Mouse (Mus musculus) kidney, embryonic 16.5 days (tissue): ENCODE data around the gene Srsf3. TPM values are rescaled to one million over a fixed set of nuclear protein-coding genes. Genes with fewer than 3 reads are reported as not detected.

ENCODE experiments used
- ATAC-seq: fragments of 200-750 bp; cut with Nextera tagmentation; 2 replicates; pipeline ENCODE4 v1.8.0; 2017; ENCODE audit warnings: moderate TSS enrichment; ENCODE audit not compliant: low FRiP score, low TSS enrichment
- H3K27ac ChIP-seq: fragments of 300-500 bp; sonication (generic); 2 replicates; pipeline ENCODE4 v1.5.1; 2014; ENCODE audit warnings: low read length
- H3K27me3 ChIP-seq: fragments of 300-500 bp; sonication (generic); 2 replicates; pipeline ENCODE4 v1.6.1; 2014; ENCODE audit warnings: low read length, control low read depth, mixed read lengths; ENCODE audit not compliant: insufficient read depth
- H3K36me3 ChIP-seq: fragments of 300-500 bp; sonication (generic); 2 replicates; pipeline ENCODE4 v1.6.1; 2014; ENCODE audit warnings: low read length, control low read depth, mixed read lengths; ENCODE audit not compliant: insufficient read depth
- H3K4me1 ChIP-seq: fragments of 300-500 bp; sonication (generic); 2 replicates; pipeline ENCODE4 v1.6.1; 2014; ENCODE audit warnings: low read length, control low read depth, mixed read lengths; ENCODE audit not compliant: insufficient read depth
- H3K4me2 ChIP-seq: fragments of 300-500 bp; sonication (generic); replicated peaks from 2 replicates; pipeline ENCODE4 v1.6.1; 2014; ENCODE audit warnings: low read depth, low read length
- H3K4me3 ChIP-seq: fragments of 300-500 bp; sonication (generic); 2 replicates; pipeline ENCODE4 v1.5.1; 2014; ENCODE audit warnings: mild to moderate bottlenecking, low read length
- H3K9ac ChIP-seq: fragments of 300-500 bp; sonication (generic); replicated peaks from 2 replicates; pipeline ENCODE4 v1.6.1; 2014; ENCODE audit warnings: low read length
- H3K9me3 ChIP-seq: fragments of 300-500 bp; sonication (generic); 2 replicates; pipeline ENCODE4 v1.6.1; 2016; ENCODE audit warnings: low read length, control low read depth
- WGBS: fragments of 180-500 bp; shearing (Covaris S2); extraction: QIAGEN DNeasy Blood & Tissue Kit; methylation state at CpG from one replicate; pipeline ENCODE4 v1.1.7; 2014; 5-methylcytosine and 5-hydroxymethylcytosine counted together
- polyA plus RNA-seq: library from polyadenylated mRNA; unstranded; fragments of >200 nt; fragmentation: Nextera tagmentation; extraction: Ambion mirVana; gene quantifications from 2 replicates; pipeline ENCODE4 v1.2.1, GENCODE M21; 2015

The Srsf3 gene
- polyA plus RNA-seq, 1 experiment from 2014 or later: 597 TPM

DNA sequence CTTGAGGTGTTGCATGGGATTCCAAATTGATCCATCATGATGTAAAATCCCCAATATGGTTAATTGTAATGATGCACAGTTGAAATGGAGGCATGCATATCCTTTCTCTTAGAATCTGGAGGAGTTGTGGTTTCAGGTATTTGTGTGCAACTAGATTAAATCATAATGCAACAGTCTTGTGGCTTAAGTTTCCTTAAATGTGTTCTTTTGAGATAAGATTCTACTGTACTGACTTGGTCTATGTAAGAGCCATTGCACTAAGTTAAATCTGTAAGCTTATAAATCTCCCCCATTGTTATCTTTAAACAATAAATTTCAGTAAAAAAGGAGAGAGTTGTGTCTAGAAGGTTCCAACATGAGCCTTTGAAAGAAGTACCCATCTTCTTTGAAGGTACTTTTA, 10.1 kb downstream of the Srsf3 start:
- Histone ChIP-seq H3K4me3 (no peak overlapping the region), H3K4me1 (peaks cover 7% of the 10 kb centered on the region; the same call in 1 of the 2 replicates), H3K9me3 (no peaks in the 10 kb centered on the region), H3K36me3 (peaks cover 70% of the 10 kb centered on the region), H3K4me2 (no peak overlapping the region), H3K9ac (no peak overlapping the region), H3K27ac (no peak overlapping the region), H3K27me3 (no peaks in the 10 kb centered on the region)
- ATAC-seq: no peak

DNA sequence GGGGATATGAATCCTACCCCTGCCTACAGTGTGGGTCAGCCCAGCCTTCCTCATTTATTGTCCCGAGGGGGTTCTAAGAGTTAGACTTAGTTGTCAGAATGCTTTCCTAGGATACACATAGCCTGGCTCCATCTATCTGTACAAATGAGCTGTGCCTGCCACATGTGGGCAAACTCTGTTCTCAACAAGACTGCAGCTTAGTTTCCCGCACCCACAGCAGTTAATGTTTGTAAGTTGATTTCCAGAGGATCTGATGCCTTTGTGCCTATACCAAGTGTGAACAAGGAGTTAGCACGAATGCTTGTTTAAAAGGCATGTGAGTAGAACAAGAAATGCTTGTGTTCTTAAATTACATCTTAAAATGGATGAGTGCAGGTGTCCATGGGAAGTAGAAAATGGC, 11.2 kb downstream of the Srsf3 start:
- no peak for ATAC-seq
- Histone ChIP-seq H3K4me3 (no peak overlapping the region), H3K27me3 (no peaks in the 10 kb centered on the region), H3K4me2 (no peak overlapping the region), H3K4me1 (peaks cover 7% of the 10 kb centered on the region; the same call in 1 of the 2 replicates), H3K27ac (no peak overlapping the region), H3K9me3 (no peaks in the 10 kb centered on the region), H3K9ac (no peak overlapping the region), H3K36me3 (peaks cover 67% of the 10 kb centered on the region)
- 85% methylated on average over 3 of the region's 3 CpGs for WGBS

DNA sequence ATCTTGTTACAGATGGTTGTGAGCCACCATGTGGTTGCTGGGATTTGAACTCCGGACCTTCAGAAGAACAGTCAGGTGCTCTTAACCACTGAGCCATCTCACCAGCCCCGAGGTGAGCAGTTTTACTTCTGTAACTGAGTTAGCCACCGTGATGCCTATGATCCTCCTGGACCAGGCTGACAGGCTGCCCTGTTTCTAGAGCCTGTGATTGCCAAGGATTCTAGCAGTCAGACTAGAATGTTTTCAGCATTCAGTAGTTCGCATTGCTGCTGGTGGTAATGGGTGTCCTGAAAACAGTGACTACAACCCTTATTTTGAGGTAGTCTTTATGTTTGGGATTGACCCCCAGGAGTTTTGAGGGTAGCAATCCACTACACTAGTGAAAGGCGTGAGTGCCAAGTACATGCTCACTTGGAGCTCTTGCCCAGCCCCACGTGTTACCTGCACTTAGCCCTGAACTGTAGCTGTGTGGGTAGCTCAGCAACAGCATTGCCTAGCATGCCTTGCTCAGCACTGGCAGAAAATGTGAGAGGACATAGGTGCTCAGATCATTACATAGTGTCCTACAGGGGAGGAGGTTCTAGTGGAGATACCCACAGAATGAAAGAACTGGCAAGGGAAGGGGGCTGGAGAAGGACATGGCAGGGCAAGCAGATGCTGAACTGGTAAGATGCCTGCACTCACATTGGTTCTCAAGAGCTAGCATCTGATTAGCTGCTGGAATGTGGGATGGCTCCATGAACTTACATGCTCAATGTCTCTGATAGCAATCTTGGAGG, 11.9 kb downstream of the Srsf3 start:
- Histone ChIP-seq H3K9me3 (no peaks in the 10 kb centered on the region), H3K4me1 (peaks cover 7% of the 10 kb centered on the region), H3K4me3 (no peak overlapping the region), H3K27me3 (no peaks in the 10 kb centered on the region), H3K4me2 (no peak overlapping the region), H3K27ac (0 out of 2 replicates have a peak overlapping the region, but pooled peaks have one; percentile 3), H3K9ac (no peak overlapping the region), H3K36me3 (peaks cover 61% of the 10 kb centered on the region)
- WGBS: 87% methylated on average over 6 of the region's 6 CpGs
- no peak for ATAC-seq

DNA sequence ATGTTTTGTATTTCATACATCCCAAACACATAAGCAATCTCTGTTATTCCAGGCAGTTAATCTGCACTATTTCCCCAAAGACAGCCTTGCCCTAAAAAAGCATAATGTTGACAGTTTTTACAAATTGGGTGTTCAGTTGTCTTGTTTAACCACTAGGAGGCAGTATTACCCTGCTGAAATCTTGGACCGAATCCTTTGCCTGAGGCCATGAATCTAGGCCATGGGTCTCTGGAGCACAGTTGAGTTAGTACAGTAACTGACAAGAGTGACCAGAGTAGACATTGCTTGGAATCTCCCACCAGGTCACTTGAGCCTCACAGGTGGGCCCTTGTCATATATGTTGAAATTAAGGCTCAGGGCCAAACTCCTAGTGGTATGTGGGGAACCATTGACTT, 12.5 kb downstream of the Srsf3 start:
- H3K36me3 ChIP-seq: peaks cover 56% of the 10 kb centered on the region
- H3K4me1 ChIP-seq: peaks cover 3% of the 10 kb centered on the region; the same call in 1 of the 2 replicates
- H3K9me3 ChIP-seq: no peaks in the 10 kb centered on the region
- H3K4me2 ChIP-seq: no peak overlapping the region
- no peak for ATAC-seq
- no peak overlapping the region for H3K27ac ChIP-seq
- no peaks in the 10 kb centered on the region for H3K27me3 ChIP-seq
- WGBS: 63% methylated on average over 1 of the region's 1 CpGs
- no peak overlapping the region for H3K9ac ChIP-seq
- H3K4me3 ChIP-seq: no peak overlapping the region

DNA sequence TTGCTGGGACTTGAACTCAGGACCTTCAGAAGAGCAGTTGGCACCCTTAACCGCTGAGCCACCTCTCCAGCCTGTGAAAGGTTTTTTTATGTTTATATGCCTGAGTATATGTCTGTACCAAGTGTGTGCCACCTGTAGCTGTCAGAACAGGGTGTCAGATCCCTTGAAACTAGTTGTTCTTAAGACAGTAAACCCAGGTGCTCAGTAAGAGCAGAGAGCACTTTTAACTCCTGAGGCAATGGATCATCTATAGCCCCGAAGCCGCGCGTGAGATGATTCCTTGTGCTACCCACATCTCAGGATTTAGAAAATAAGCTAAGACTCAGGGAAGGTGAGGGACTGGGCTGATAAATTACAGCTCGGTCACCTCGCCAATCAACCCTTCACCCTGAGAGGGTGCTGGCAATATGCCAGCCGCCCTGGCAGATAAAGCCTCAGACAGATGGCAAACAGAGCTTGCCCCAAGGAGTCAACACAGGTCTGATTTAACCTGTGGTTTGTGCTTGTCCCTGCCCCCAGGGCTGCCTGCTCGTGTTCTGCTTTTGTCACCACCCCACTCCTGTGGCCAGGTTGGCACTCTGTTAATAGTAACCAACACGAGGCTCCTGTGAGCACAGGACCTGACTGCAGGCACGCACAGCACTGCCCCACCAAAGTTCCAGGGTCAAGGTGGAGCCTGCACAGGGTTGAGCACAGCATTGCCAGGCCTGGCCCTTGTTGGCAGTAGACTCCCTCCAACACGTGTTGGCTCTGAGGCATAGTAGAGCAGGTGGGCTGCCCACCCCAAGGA, 13.5 kb downstream of the Srsf3 start:
- Histone ChIP-seq H3K36me3 (peaks cover 46% of the 10 kb centered on the region), H3K27ac (peak overlapping the region; percentile 21; the same call in 1 of the 2 replicates), H3K4me2 (no peak overlapping the region), H3K9ac (no peak overlapping the region), H3K27me3 (no peaks in the 10 kb centered on the region), H3K4me3 (no peak overlapping the region), H3K9me3 (no peaks in the 10 kb centered on the region), H3K4me1 (peaks cover 6% of the 10 kb centered on the region; the same call in 1 of the 2 replicates)
- ATAC-seq: peak; percentile 80
- 58% methylated on average over 12 of the region's 12 CpGs for WGBS

DNA sequence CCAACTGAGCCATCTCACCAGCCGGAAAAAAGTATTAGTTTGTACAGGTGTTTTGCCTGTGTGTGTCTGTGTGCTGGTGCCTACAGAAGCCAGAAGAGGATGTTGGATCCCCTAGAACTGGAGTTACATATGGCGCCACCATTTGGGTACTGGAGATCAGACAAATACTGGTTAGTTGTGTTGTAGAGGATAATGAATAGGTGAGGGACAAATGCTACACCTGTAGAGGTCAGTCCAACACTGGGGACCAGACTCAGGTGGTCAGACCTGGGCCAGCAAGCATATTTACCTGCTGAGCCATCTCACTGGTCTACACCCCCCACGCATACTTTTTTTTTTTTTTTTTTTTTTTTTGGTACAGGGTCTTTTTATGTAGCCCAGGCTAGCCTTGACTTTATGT, 14.4 kb downstream of the Srsf3 start:
- Histone ChIP-seq H3K27me3 (no peaks in the 10 kb centered on the region), H3K4me3 (no peak overlapping the region), H3K9me3 (no peaks in the 10 kb centered on the region), H3K4me2 (no peak overlapping the region), H3K27ac (peak overlapping the region; percentile 8; the same call in 1 of the 2 replicates), H3K9ac (no peak overlapping the region), H3K36me3 (peaks cover 45% of the 10 kb centered on the region), H3K4me1 (peaks cover 10% of the 10 kb centered on the region)
- WGBS: 82% methylated on average over 3 of the region's 3 CpGs
- ATAC-seq: no peak

DNA sequence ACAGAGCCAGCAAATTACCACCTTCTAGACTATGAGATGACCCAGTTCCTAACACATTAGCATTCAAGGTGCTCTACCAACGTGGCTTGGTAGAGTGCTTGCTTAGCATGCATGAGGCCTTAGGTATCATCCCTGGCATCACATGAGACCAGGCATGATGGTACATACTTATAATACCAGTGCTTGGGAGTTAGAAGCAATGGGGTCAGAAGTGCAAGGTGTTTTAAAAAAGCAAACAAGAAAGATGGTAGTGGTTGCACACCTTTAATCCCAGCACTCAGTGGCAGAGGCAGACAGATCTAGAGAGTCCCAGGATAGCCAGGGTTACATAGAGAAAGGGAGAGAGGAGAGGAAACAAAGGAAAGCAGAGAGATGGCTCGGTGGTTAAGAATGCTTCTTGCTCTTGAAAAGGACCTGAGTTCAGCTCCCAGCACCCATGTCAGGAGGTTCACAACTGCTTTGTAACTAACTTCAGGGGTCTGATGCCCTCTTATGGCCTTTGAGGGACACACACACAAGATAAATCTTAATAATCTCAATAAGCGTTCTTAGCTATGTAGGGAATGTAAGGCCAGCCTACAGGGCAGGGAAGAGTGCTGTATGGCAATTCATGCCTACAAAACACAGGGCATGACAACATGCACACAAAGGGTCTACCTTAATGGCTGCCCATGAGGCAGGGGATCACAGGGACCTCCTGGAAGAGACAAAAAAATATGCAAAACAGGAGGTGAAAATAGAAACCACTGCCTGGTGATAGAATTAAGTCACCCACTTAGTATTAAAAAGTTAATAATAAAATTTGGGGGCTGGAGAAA, 15.5 kb downstream of the Srsf3 start:
- no peak overlapping the region for H3K9ac ChIP-seq
- no peaks in the 10 kb centered on the region for H3K27me3 ChIP-seq
- H3K36me3 ChIP-seq: peaks cover 45% of the 10 kb centered on the region
- ATAC-seq: no peak
- H3K4me3 ChIP-seq: no peak overlapping the region
- 67% methylated on average over 3 of the region's 3 CpGs for WGBS
- H3K9me3 ChIP-seq: no peaks in the 10 kb centered on the region
- H3K4me2 ChIP-seq: no peak overlapping the region
- H3K4me1 ChIP-seq: peaks cover 10% of the 10 kb centered on the region
- H3K27ac ChIP-seq: 0 out of 2 replicates have a peak overlapping the region, but pooled peaks have one; percentile 50

DNA sequence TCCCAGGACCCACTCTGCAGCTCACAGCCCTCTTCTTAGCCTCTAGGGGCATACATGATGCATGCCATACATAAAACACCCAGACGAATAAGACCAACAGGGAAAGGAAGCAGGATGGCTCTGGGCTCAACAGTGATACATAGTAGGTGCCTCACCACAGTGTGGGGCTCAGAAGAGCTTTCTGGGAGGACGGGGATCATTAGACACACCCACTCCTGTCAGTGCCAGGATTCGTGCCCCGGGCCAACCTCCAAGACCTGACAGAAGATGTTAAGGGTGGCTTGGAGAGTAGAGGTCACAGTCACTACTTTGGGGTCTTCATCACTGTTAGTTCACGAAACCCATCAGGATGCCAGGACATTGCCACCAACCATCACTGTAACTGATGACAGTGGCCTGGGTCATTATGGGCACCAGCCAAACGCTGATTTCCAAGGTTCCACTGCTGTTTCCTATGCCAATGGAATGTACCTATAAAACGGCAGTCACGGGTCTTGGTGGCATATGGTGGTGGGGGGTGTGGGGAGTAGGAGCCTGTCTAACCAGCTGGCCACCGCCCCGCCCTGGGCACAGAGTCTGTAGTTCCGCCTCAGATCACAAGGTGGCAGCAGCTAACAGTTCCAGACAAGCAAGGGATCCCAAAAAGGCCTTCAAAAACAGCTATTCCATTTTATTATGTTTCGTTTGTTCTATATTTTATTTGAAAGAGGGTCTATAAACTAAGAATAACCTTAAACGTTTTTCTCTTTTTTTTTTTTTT, 16.5 kb downstream of the Srsf3 start:
- H3K4me1 ChIP-seq: peaks cover 15% of the 10 kb centered on the region
- H3K27me3 ChIP-seq: no peaks in the 10 kb centered on the region
- no peak overlapping the region for H3K27ac ChIP-seq
- no peak overlapping the region for H3K4me3 ChIP-seq
- 20% methylated on average over 13 of the region's 13 CpGs for WGBS
- H3K9me3 ChIP-seq: no peaks in the 10 kb centered on the region
- ATAC-seq: peak; percentile 36; the same call in 1 of the 2 replicates
- peaks cover 38% of the 10 kb centered on the region for H3K36me3 ChIP-seq
- H3K9ac ChIP-seq: no peak overlapping the region
- no peak overlapping the region for H3K4me2 ChIP-seq

DNA sequence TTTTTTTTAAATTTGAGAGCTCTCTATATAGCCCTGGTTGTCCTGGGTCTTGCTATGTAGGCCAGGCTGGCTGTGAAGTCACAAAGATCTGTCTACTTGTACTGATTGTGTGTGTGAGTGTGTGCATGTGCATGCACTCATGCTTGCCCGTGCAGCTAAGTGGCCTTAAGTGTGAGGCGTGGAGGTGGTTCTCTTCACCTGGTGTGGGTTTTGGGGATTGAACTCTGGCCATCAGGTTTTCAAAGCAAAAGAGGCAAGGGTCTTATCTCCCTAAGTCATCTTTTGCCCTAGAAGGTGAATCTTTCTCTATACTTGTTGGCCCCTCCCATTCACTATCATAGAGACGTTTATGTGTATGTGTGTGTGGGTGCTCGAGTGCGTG, 17.1 kb downstream of the Srsf3 start:
- Histone ChIP-seq H3K4me3 (no peak overlapping the region), H3K36me3 (peaks cover 32% of the 10 kb centered on the region), H3K4me1 (peaks cover 20% of the 10 kb centered on the region), H3K27ac (no peak overlapping the region), H3K9me3 (no peaks in the 10 kb centered on the region), H3K27me3 (no peaks in the 10 kb centered on the region), H3K4me2 (no peak overlapping the region), H3K9ac (no peak overlapping the region)
- WGBS: 73% methylated on average over 5 of the region's 5 CpGs
- no peak for ATAC-seq
